Mouse (Mus musculus) liver, embryonic 11.5 days (tissue): ENCODE data around the gene Arl3. TPM values are rescaled to one million over a fixed set of nuclear protein-coding genes. Genes with fewer than 3 reads are reported as not detected.
A peak's percentile ranks its signal among the peaks of the same experiment; 100 is the strongest.

Experiments used
- ATAC-seq: fragments of 200-750 bp; cut with Nextera tagmentation; replicated peaks from 2 replicates; pipeline ENCODE4 v1.8.0; 2017; ENCODE audit warnings: moderate number of reproducible peaks, mild to moderate bottlenecking, moderate TSS enrichment, moderate library complexity; ENCODE audit not compliant: low FRiP score
- DNase-seq: peaks from one replicate; pipeline ENCODE4 v3.0.0-alpha.2; 2017; ENCODE audit warnings: low spot score
- H3K27ac ChIP-seq: fragments of 300-500 bp; sonication (generic); 2 replicates; pipeline ENCODE4 v1.5.1; 2014; ENCODE audit warnings: mild to moderate bottlenecking, low read depth, low read length, control low read depth
- H3K27me3 ChIP-seq: fragments of 300-500 bp; sonication (generic); replicated peaks from 2 replicates; pipeline ENCODE4 v1.6.1; 2014; ENCODE audit warnings: low read length, mixed read lengths; ENCODE audit not compliant: control insufficient read depth, insufficient read depth
- H3K36me3 ChIP-seq: fragments of 300-500 bp; sonication (generic); 2 replicates; pipeline ENCODE4 v1.6.1; 2014; ENCODE audit warnings: mild to moderate bottlenecking, low read length, moderate library complexity, mixed read lengths; ENCODE audit not compliant: control insufficient read depth, insufficient read depth
- H3K4me1 ChIP-seq: fragments of 300-500 bp; sonication (generic); replicated peaks from 2 replicates; pipeline ENCODE4 v1.6.1; 2014; ENCODE audit warnings: low read length, mixed read lengths; ENCODE audit not compliant: control insufficient read depth, insufficient read depth
- H3K4me2 ChIP-seq: fragments of 300-500 bp; sonication (generic); 2 replicates; pipeline ENCODE4 v1.6.1; 2014; ENCODE audit warnings: mild to moderate bottlenecking, control low read depth, moderate library complexity
- H3K4me3 ChIP-seq: fragments of 300-500 bp; sonication (generic); 2 replicates; pipeline ENCODE4 v1.5.1; 2014; ENCODE audit warnings: low read depth, low read length, control low read depth
- H3K9ac ChIP-seq: fragments of 300-500 bp; sonication (generic); 2 replicates; pipeline ENCODE4 v1.6.1; 2014; ENCODE audit warnings: low read depth, low read length, control low read depth
- H3K9me3 ChIP-seq: fragments of 300-500 bp; sonication (generic); 2 replicates; pipeline ENCODE4 v1.6.1; 2016; ENCODE audit warnings: low read length, inconsistent platforms, mixed read lengths; ENCODE audit not compliant: control insufficient read depth
- WGBS: fragments of 180-500 bp; shearing (Covaris S2); extraction: QIAGEN DNeasy Blood & Tissue Kit; methylation state at CpG from one replicate; pipeline ENCODE4 v1.1.7; 2014; 5-methylcytosine and 5-hydroxymethylcytosine counted together
- polyA plus RNA-seq: library from polyadenylated mRNA; unstranded; fragments of >200 nt; fragmentation: Nextera tagmentation; extraction: Ambion mirVana; gene quantifications from 2 replicates; pipeline ENCODE4 v1.2.1, GENCODE M21; 2014

Gene Arl3
- polyA plus RNA-seq, 1 experiment from 2014 or later, result 50.5 TPM

- 0 out of 2 replicates have a peak, but pooled peaks have one; percentile 59 for ATAC-seq
These were observed 87.2 kb downstream of the Arl3 start for GRCm38 (mm10) chr19:46485847-46486246.

GRCm38 (mm10) chr19:46484518-46484917, 88.5 kb downstream of the Arl3 start:
- no peak overlapping the region for H3K4me3 ChIP-seq
- H3K9me3 ChIP-seq, result no peaks in the 10 kb centered on the region
- no peak for ATAC-seq
- peaks cover 67% of the 10 kb centered on the region for H3K4me1 ChIP-seq
- no peak overlapping the region for H3K27ac ChIP-seq
- no peaks in the 10 kb centered on the region for H3K27me3 ChIP-seq
- peaks cover 6% of the 10 kb centered on the region for H3K36me3 ChIP-seq
- no peak overlapping the region for H3K4me2 ChIP-seq
- WGBS, result 73% methylated on average over 5 of the region's 5 CpGs
- DNase-seq, result no peak
- no peak overlapping the region for H3K9ac ChIP-seq

More at GRCm38 (mm10) chr19:46485847-46486246, 87.2 kb downstream of the Arl3 start:
- Histone ChIP-seq H3K9me3 (no peaks in the 10 kb centered on the region), H3K4me2 (peak overlapping the region; percentile 7; the same call in 1 of the 2 replicates), H3K4me1 (peaks cover 63% of the 10 kb centered on the region), H3K27me3 (no peaks in the 10 kb centered on the region), H3K27ac (0 out of 2 replicates have a peak overlapping the region, but pooled peaks have one; percentile 5), H3K9ac (peak overlapping the region; percentile 5; the same call in 1 of the 2 replicates), H3K36me3 (0 out of 2 replicates have a peak, but pooled peaks cover 2% of the 10 kb centered on the region), H3K4me3 (no peak overlapping the region)
- DNase-seq, result no peak
- 62% methylated on average over 9 of the region's 9 CpGs for WGBS

- no peaks in the 10 kb centered on the region for H3K9me3 ChIP-seq
- H3K4me3 ChIP-seq, result no peak overlapping the region
- no peak for DNase-seq
- H3K27me3 ChIP-seq, result no peaks in the 10 kb centered on the region
- 80% methylated on average over 15 of the region's 15 CpGs for WGBS
- H3K36me3 ChIP-seq, result peaks cover 10% of the 10 kb centered on the region
- H3K9ac ChIP-seq, result no peak overlapping the region
- peak overlapping the region; percentile 3; the same call in 1 of the 2 replicates for H3K27ac ChIP-seq
- no peak for ATAC-seq
- no peak overlapping the region for H3K4me2 ChIP-seq
- peaks cover 74% of the 10 kb centered on the region for H3K4me1 ChIP-seq
These were observed 89.2 kb downstream of the Arl3 start for GRCm38 (mm10) chr19:46483701-46484328.

GRCm38 (mm10) chr19:46482896-46483516, 90.0 kb downstream of the Arl3 start:
- no peaks in the 10 kb centered on the region for H3K27me3 ChIP-seq
- ATAC-seq (no peak), DNase-seq (no peak)
- H3K4me3 ChIP-seq, result no peak overlapping the region
- H3K36me3 ChIP-seq, result peaks cover 12% of the 10 kb centered on the region
- peak overlapping the region; percentile 16 for H3K4me2 ChIP-seq
- H3K27ac ChIP-seq, result no peak overlapping the region; the same call in 1 of the 2 replicates
- H3K9me3 ChIP-seq, result no peaks in the 10 kb centered on the region
- 27% methylated on average over 17 of the region's 17 CpGs for WGBS
- no peak overlapping the region for H3K9ac ChIP-seq
- H3K4me1 ChIP-seq, result peaks cover 82% of the 10 kb centered on the region

GRCm38 (mm10) chr19:46481756-46482155, 91.2 kb downstream of the Arl3 start:
- Histone ChIP-seq H3K36me3 (peaks cover 12% of the 10 kb centered on the region), H3K4me1 (peaks cover 89% of the 10 kb centered on the region), H3K4me2 (no peak overlapping the region), H3K9me3 (no peaks in the 10 kb centered on the region), H3K27me3 (no peaks in the 10 kb centered on the region), H3K4me3 (no peak overlapping the region), H3K9ac (no peak overlapping the region), H3K27ac (no peak overlapping the region)
- ATAC-seq (no peak), DNase-seq (no peak)
- 25% methylated on average over 4 of the region's 4 CpGs for WGBS

- H3K9ac ChIP-seq, result no peak overlapping the region
- 36% methylated on average over 3 of the region's 3 CpGs for WGBS
- H3K4me3 ChIP-seq, result no peak overlapping the region
- peaks cover 12% of the 10 kb centered on the region for H3K36me3 ChIP-seq
- no peak overlapping the region for H3K4me2 ChIP-seq
- ATAC-seq (no peak), DNase-seq (no peak)
- H3K9me3 ChIP-seq, result no peaks in the 10 kb centered on the region
- no peak overlapping the region for H3K27ac ChIP-seq
- H3K27me3 ChIP-seq, result no peaks in the 10 kb centered on the region
- peaks cover 87% of the 10 kb centered on the region for H3K4me1 ChIP-seq
These were observed 91.6 kb downstream of the Arl3 start for GRCm38 (mm10) chr19:46481352-46481751.

Other genes with a start within 250 kb of the Arl3 start
- 11.9 and 12.4 TPM in 2 replicates for gene Psd, start 246.0 kb downstream of the Arl3 start, polyA plus RNA-seq
- 15.7 and 16.4 TPM in 2 replicates for gene Fbxl15, start 245.0 kb downstream of the Arl3 start, polyA plus RNA-seq
- 151 and 153 TPM in 2 replicates for gene Cuedc2, start 234.5 kb downstream of the Arl3 start, polyA plus RNA-seq
- gene Mfsd13a, start 232.1 kb downstream of the Arl3 start, polyA plus RNA-seq, result 21.9 and 25.4 TPM in 2 replicates
- gene 2310034G01Rik, start 222.9 kb downstream of the Arl3 start, polyA plus RNA-seq, result 0.87 and 1.5 TPM in 2 replicates
- 90.6 and 103 TPM in 2 replicates for gene Actr1a, start 177.4 kb downstream of the Arl3 start, polyA plus RNA-seq
- 22.8 and 24.7 TPM in 2 replicates for gene Sufu, start 176.3 kb downstream of the Arl3 start, polyA plus RNA-seq
- 22.9 and 24.1 TPM in 2 replicates for gene Trim8, start 71.5 kb downstream of the Arl3 start, polyA plus RNA-seq
- 24.7 and 26.2 TPM in 2 replicates for gene Sfxn2, start 167 bp upstream of the Arl3 start, polyA plus RNA-seq
- 36.6 and 40.7 TPM in 2 replicates for gene Wbp1l, start 25.9 kb upstream of the Arl3 start, polyA plus RNA-seq
- 0.27 and 0.30 TPM in 2 replicates for gene Cyp17a1, start 100.0 kb upstream of the Arl3 start, polyA plus RNA-seq
- gene Borcs7, start 116.7 kb upstream of the Arl3 start, polyA plus RNA-seq, result 9.9 and 13.8 TPM in 2 replicates
- gene As3mt, start 134.3 kb upstream of the Arl3 start, polyA plus RNA-seq, result 26.0 and 29.3 TPM in 2 replicates
- 1.9 and 2.6 TPM in 2 replicates for gene Cnnm2, start 188.4 kb upstream of the Arl3 start, polyA plus RNA-seq